Mouse (Mus musculus): ENCODE results near the gene Olfr1477. TPM values are rescaled to one million over a fixed set of nuclear protein-coding genes. Genes with fewer than 3 reads are reported as not detected.
"Not testable (repeated sequence)": the region's sequence is repeated elsewhere in the genome, so short reads cannot be mapped to it uniquely, and the experiment has no call there.

Olfr1477 gene
- total RNA-seq (2017), result not detected in 3 replicates

- no peak for ATAC-seq (replicated peaks; ENCODE audit: insufficient number of reproducible peaks, low FRiP score, low TSS enrichment, poor library complexity, severe bottlenecking)
Measured at GRCm38 (mm10) chr19:13500246-13500645, at the start of gene Olfr1477. Olfr1477 (plus strand) TSS chr19:13500546.

- ATAC-seq (replicated peaks; ENCODE audit: insufficient number of reproducible peaks, low FRiP score, low TSS enrichment, poor library complexity, severe bottlenecking), result no peak
Measured at GRCm38 (mm10) chr19:13455986-13456385, 44.4 kb upstream of the Olfr1477 start, which contains the start of gene Olfr1472. Olfr1472 (minus strand) TSS chr19:13456086.

GRCm38 (mm10) chr19:13469265-13469664, 31.1 kb upstream of the Olfr1477 start, which contains the start of gene Olfr1474:
Olfr1474 (plus strand) TSS chr19:13469565.
- not testable (repeated sequence) for ATAC-seq (replicated peaks; ENCODE audit: insufficient number of reproducible peaks, low FRiP score, low TSS enrichment, poor library complexity, severe bottlenecking)

GRCm38 (mm10) chr19:13480096-13480495, 20.2 kb upstream of the Olfr1477 start, which contains the start of gene Olfr1475:
Olfr1475 (minus strand) TSS chr19:13480196.
- no peak for ATAC-seq (replicated peaks; ENCODE audit: insufficient number of reproducible peaks, low FRiP score, low TSS enrichment, poor library complexity, severe bottlenecking)

GRCm38 (mm10) chr19:13527613-13528012, 27.3 kb downstream of the Olfr1477 start, which contains the start of gene Olfr1480:
Olfr1480 (plus strand) TSS chr19:13527913.
- no peak for ATAC-seq (replicated peaks; ENCODE audit: insufficient number of reproducible peaks, low FRiP score, low TSS enrichment, poor library complexity, severe bottlenecking)

Other genes starting within 250 kb of the Olfr1477 start
- not detected in 3 replicates for gene Olfr1465, start 185.0 kb upstream of the Olfr1477 start, total RNA-seq (2017)
- gene Olfr1466, start 161.7 kb upstream of the Olfr1477 start, total RNA-seq (2017), result not detected in 3 replicates
- not detected in 3 replicates for gene Olfr1467, start 138.3 kb upstream of the Olfr1477 start, total RNA-seq (2017)
- gene Olfr1469, start 92.7 kb upstream of the Olfr1477 start, total RNA-seq (2017), result not detected in 3 replicates
- not detected in 3 replicates for gene Olfr1471, start 57.1 kb upstream of the Olfr1477 start, total RNA-seq (2017)
- gene Olfr1472, start 44.5 kb upstream of the Olfr1477 start, total RNA-seq (2017), result not detected in 3 replicates
- gene Olfr1474, start 31.0 kb upstream of the Olfr1477 start, total RNA-seq (2017), result not detected in 3 replicates
- gene Olfr1475, start 20.4 kb upstream of the Olfr1477 start, total RNA-seq (2017), result not detected in 3 replicates
- gene Olfr1480, start 27.4 kb downstream of the Olfr1477 start, total RNA-seq (2017), result not detected in 3 replicates
- gene Olfr1484, start 83.0 kb downstream of the Olfr1477 start, total RNA-seq (2017), result not detected in 3 replicates
- gene Olfr1487, start 116.8 kb downstream of the Olfr1477 start, total RNA-seq (2017), result not detected in 3 replicates
- gene Olfr1489, start 131.1 kb downstream of the Olfr1477 start, total RNA-seq (2017), result not detected in 3 replicates
- not detected in 3 replicates for gene Olfr1490, start 150.5 kb downstream of the Olfr1477 start, total RNA-seq (2017)
- not detected in 3 replicates for gene Olfr1491, start 196.7 kb downstream of the Olfr1477 start, total RNA-seq (2017)
- gene Olfr1493-ps1, start 222.7 kb downstream of the Olfr1477 start, total RNA-seq (2017), result not detected in 3 replicates
- not detected in 3 replicates for gene Olfr1494, start 239.2 kb downstream of the Olfr1477 start, total RNA-seq (2017)